10 mouse cellular contexts compared by ENCODE assay signal in the genomic region with DNA sequence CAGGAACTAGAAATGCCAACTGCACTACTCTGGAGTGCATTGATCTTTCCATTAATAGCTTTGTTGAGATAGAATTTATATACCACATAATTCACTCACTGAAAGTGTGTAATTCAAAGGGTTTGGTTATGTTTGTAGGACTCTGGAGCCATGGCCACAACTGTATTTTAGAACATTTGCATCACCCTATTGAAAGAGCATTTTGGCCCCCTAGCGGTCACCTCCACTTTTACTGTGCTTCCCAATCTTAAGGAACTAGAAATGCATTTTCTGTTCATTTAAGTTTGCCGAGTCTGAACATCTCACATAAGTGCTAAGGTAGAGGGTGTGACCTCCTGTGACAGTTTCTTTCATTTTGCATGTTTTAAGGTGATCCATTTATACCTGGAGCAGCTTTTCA.
DNase-seq lines count a peak whose midpoint lies in the region; ATAC-seq and TF ChIP-seq lines count a peak whose summit lies in the region.
"Had no signal": no experiment of that assay in that cellular context is flagged by ENCODE, and none has a peak within 500 bp of the region (broad histone marks: within the 10 kb centered on the region; RNA-seq: fewer than 3 reads in every experiment).

No protein-coding gene starts in this region.

- no peak overlapping the region for H3K27ac ChIP-seq in layer of hippocampus, adult 2 months
- H3K27ac ChIP-seq: heart, embryonic 10.5 days had no signal

- DNase-seq in layer of hippocampus, adult 2 months (ENCODE audit: low spot score in 2 of 2): no peak
- no peak for DNase-seq in layer of hippocampus, postnatal 14 days (ENCODE audit: low spot score in 2 of 2)
- peak; percentile 61 for DNase-seq in 3T3-L1 (ENCODE audit: low read depth, low spot score)
- peak; percentile 60 for DNase-seq in A20 (ENCODE audit: low read depth, low spot score)
- peak; percentile 2 for DNase-seq in embryo, embryonic 11.5 days (ENCODE audit: low read depth, low spot score)
- DNase-seq in natural killer cell, adult 2 months (ENCODE audit: low spot score in 2 of 2): no peak
- no peak for DNase-seq in T-cell, adult 2 months (ENCODE audit: low spot score)

- no peak for ATAC-seq in inflammation-experienced regulatory T-cells, adult 6 months

- H3K4me3 ChIP-seq in layer of hippocampus, adult 2 months: no peak overlapping the region
- H3K4me3 ChIP-seq: heart, embryonic 10.5 days; megakaryocyte, embryonic 14.5 days had no signal

- TF ChIP-seq CTCF in layer of hippocampus, adult 2 months (conservative IDR thresholded peaks at IDR 0.05): peak; percentile 72

Comparison
In these comparisons a context has a peak if more than half of its experiments do, and no peak if none do; other contexts are left out.
1. DNase-seq: peak in 3T3-L1 (single experiment), A20 (single experiment) and embryo, embryonic 11.5 days (single experiment); none in layer of hippocampus, adult 2 months (0 of 2), layer of hippocampus, postnatal 14 days (0 of 2), natural killer cell, adult 2 months (0 of 2) and T-cell, adult 2 months (single experiment).